Mouse (Mus musculus) limb, embryonic 14.5 days (tissue): ENCODE results near the gene Elmo3. TPM values are rescaled to one million over a fixed set of nuclear protein-coding genes. Genes with fewer than 3 reads are reported as not detected.

Source experiments
- ATAC-seq: fragments of 200-750 bp; cut with Nextera tagmentation; 2 replicates; pipeline ENCODE4 v1.8.0; 2017; ENCODE audit warnings: low read depth, moderate number of reproducible peaks, moderate TSS enrichment; ENCODE audit not compliant: low FRiP score
- DNase-seq: peaks from one replicate; pipeline ENCODE4 v3.0.0-alpha.2; 2015; ENCODE audit warnings: low spot score
- H3K27ac ChIP-seq: fragments of 300-500 bp; sonication (generic); replicated peaks from 2 replicates; pipeline ENCODE4 v1.5.1; 2014; ENCODE audit warnings: low read depth, mild to moderate bottlenecking, low read length, moderate library complexity, mixed read lengths
- H3K27me3 ChIP-seq: fragments of 300-500 bp; sonication (generic); 2 replicates; pipeline ENCODE4 v1.6.1; 2014; ENCODE audit warnings: low read length, mixed read lengths; ENCODE audit not compliant: control insufficient read depth, insufficient read depth
- H3K36me3 ChIP-seq: fragments of 300-500 bp; sonication (generic); 2 replicates; pipeline ENCODE4 v1.6.1; 2014; ENCODE audit warnings: mild to moderate bottlenecking, low read length, moderate library complexity, mixed read lengths; ENCODE audit not compliant: control insufficient read depth, insufficient read depth
- H3K4me1 ChIP-seq: fragments of 300-500 bp; sonication (generic); 2 replicates; pipeline ENCODE4 v1.6.1; 2014; ENCODE audit warnings: antibody characterized with exemption, low read length, mixed read lengths; ENCODE audit not compliant: control insufficient read depth, insufficient read depth
- H3K4me2 ChIP-seq: fragments of 300-500 bp; sonication (generic); replicated peaks from 2 replicates; pipeline ENCODE4 v1.6.1; 2014; ENCODE audit warnings: low read depth, mild to moderate bottlenecking, low read length, moderate library complexity; ENCODE audit not compliant: severe bottlenecking
- H3K4me3 ChIP-seq: fragments of 300-500 bp; sonication (generic); replicated peaks from 2 replicates; pipeline ENCODE4 v1.5.1; 2014; ENCODE audit warnings: low read length
- H3K9ac ChIP-seq: fragments of 300-500 bp; sonication (generic); 2 replicates; pipeline ENCODE4 v1.6.1; 2014; ENCODE audit warnings: mild to moderate bottlenecking, low read depth, low read length, moderate library complexity; ENCODE audit not compliant: severe bottlenecking
- H3K9me3 ChIP-seq: fragments of 300-500 bp; sonication (generic); 2 replicates; pipeline ENCODE4 v1.6.1; 2016; ENCODE audit warnings: low read length; ENCODE audit not compliant: control insufficient read depth
- POLR2A ChIP-seq: fragments of 200-500 bp; IDR thresholded peaks from 2 replicates; pipeline ENCODE4 v1.8.0; 2012; ENCODE audit warnings: inconsistent platforms, mild to moderate bottlenecking, moderate library complexity, borderline replicate concordance; ENCODE audit not compliant: insufficient read depth, insufficient read length; ENCODE audit errors: extremely low read depth
- WGBS: fragments of 180-500 bp; shearing (Covaris S2); extraction: QIAGEN DNeasy Blood & Tissue Kit; methylation state at CpG from one replicate; pipeline ENCODE4 v1.1.7; 2014; 5-methylcytosine and 5-hydroxymethylcytosine counted together
- polyA plus RNA-seq, 2 experiments: library from polyadenylated mRNA; depleted of rRNA in 1 of 2; stranded (reverse) in 1 of 2; unstranded in 1 of 2; fragments of >200 nt; fragmentation: Nextera tagmentation in 1 of 2; extraction: Ambion mirVana in 1 of 2; gene quantifications; 2 replicates each; pipeline versions ENCODE4 v1.2.1 to v1.2.3; 2012 to 2014

Elmo3 gene
- polyA plus RNA-seq, 2 experiments: 7.3 to 8.8 TPM

DNA sequence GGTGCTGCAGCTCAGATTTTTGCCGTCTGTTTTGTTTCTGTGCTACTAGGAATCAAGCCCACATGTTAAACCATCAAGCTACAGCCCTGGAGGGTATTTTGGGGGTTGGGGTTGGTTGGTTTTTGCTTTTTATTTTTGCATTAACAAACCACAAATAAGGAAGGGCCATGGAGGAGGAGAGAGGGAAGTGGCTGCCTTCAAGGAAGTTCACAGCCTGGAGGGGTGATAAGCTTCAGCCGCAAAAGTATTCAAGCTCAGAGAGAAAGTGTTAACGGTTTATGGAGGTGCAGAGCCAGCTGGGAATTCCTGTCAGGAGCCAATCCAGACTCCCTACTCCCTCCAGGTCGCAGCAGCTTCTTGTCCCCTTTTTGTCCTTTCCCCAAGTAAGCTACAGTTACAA, 33.6 kb downstream of the Elmo3 start:
- H3K9ac ChIP-seq: no peak overlapping the region
- H3K27me3 ChIP-seq: no peaks in the 10 kb centered on the region
- no peak overlapping the region for H3K4me2 ChIP-seq
- 0 out of 2 replicates have a peak, but pooled peaks cover 5% of the 10 kb centered on the region for H3K4me1 ChIP-seq
- no peak overlapping the region for H3K4me3 ChIP-seq
- no peak for DNase-seq
- H3K36me3 ChIP-seq: peaks cover 36% of the 10 kb centered on the region
- H3K27ac ChIP-seq: no peak overlapping the region
- TF ChIP-seq POLR2A: no peak
- 14% methylated on average over 4 of the region's 4 CpGs for WGBS
- H3K9me3 ChIP-seq: no peaks in the 10 kb centered on the region
- no peak for ATAC-seq

DNA sequence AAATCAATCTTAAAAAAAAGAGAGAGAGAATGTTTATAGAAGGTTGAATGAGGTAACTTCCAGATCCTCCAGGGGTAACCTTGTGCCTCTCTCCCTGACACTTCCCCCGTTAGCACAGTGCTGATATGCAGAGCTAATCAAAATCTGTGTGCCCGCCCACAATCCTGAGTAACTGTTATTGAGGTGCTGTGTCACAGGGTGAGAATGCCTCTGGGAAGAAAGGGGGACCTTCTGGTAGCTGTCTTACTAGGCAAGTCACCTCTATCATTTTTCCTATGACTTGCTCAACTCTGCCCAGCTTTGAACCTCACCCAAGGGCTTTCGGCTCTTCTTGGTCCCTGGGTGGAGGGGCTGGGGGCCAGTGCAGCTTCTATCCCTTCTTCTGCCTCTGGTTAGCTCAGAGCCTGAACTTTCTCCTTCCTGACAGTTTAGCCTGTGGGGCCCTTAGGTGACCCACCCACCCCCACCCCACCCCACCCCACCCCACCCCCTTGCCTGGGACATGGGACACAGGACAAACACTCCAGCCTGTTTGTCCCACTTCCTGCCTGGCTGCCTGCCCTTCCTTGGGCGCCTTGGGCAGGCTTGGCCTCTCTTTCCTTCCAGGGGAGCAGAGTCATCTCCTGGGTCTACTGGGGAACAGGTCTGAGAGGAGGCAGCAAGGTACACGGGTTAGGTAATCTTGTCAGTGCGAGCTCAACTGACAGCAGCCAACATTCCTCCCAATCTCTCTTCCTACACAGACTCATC, 34.7 kb downstream of the Elmo3 start:
- no peak for ATAC-seq
- no peaks in the 10 kb centered on the region for H3K9me3 ChIP-seq
- H3K4me3 ChIP-seq: no peak overlapping the region
- DNase-seq: no peak
- peaks cover 26% of the 10 kb centered on the region for H3K36me3 ChIP-seq
- no peaks in the 10 kb centered on the region for H3K27me3 ChIP-seq
- H3K4me1 ChIP-seq: 0 out of 2 replicates have a peak, but pooled peaks cover 5% of the 10 kb centered on the region
- no peak overlapping the region for H3K4me2 ChIP-seq
- no peak overlapping the region for H3K27ac ChIP-seq
- H3K9ac ChIP-seq: no peak overlapping the region
- no peak for TF ChIP-seq POLR2A
- WGBS: 75% methylated on average over 6 of the region's 6 CpGs

DNA sequence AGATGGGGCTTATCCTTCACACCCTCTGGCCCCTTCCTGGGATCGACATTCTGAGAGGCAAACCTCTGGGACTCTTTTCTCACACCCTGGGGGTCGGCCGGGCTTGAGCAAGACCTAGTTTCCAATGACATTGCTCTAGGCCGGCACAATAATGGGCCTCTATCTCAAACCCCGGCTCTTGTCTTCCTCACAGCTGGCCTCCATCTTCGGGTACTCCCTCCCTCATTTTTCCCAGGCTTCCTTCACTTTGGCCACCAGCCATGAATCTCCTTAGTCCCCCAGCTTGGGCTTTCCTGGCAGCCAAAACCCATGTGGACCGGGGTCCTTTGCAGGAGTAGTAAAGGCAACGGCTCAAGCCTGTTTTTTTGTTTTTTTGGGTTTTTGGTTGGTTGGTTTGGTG, 36.0 kb downstream of the Elmo3 start:
- no peak for DNase-seq
- H3K27me3 ChIP-seq: no peaks in the 10 kb centered on the region
- H3K27ac ChIP-seq: no peak overlapping the region
- no peaks in the 10 kb centered on the region for H3K9me3 ChIP-seq
- H3K4me2 ChIP-seq: no peak overlapping the region
- no peak for TF ChIP-seq POLR2A
- no peak for ATAC-seq
- peaks cover 10% of the 10 kb centered on the region for H3K4me1 ChIP-seq
- H3K36me3 ChIP-seq: peaks cover 13% of the 10 kb centered on the region
- no peak overlapping the region for H3K4me3 ChIP-seq
- H3K9ac ChIP-seq: no peak overlapping the region
- 43% methylated on average over 8 of the region's 8 CpGs for WGBS

DNA sequence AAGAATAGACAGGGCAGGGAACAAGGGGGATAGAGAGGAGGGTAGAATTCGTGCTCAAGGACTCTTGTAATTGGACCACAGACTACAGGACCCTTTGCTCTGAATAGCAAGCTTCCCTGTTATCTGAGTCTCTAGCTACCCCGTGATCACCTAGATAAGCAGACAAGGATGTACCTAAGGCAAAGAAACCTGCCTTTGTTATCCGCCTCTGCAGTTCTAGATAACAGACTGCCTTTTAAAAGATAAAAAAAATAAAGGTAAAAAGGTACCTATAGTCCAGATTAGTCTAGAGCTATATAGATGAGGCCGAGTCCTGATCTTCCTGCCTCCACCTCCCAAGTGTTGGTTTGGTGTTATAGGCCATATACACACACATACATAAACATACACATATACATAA, 37.4 kb downstream of the Elmo3 start:
- H3K9me3 ChIP-seq: no peaks in the 10 kb centered on the region
- 80% methylated on average over 4 of the region's 4 CpGs for WGBS
- H3K27me3 ChIP-seq: no peaks in the 10 kb centered on the region
- no peak overlapping the region for H3K27ac ChIP-seq
- no peak overlapping the region for H3K9ac ChIP-seq
- H3K4me2 ChIP-seq: no peak overlapping the region
- peaks cover 16% of the 10 kb centered on the region for H3K4me1 ChIP-seq
- no peak for TF ChIP-seq POLR2A
- ATAC-seq: no peak
- no peak for DNase-seq
- H3K36me3 ChIP-seq: 0 out of 2 replicates have a peak, but pooled peaks cover under 1% of the 10 kb centered on the region
- H3K4me3 ChIP-seq: no peak overlapping the region

DNA sequence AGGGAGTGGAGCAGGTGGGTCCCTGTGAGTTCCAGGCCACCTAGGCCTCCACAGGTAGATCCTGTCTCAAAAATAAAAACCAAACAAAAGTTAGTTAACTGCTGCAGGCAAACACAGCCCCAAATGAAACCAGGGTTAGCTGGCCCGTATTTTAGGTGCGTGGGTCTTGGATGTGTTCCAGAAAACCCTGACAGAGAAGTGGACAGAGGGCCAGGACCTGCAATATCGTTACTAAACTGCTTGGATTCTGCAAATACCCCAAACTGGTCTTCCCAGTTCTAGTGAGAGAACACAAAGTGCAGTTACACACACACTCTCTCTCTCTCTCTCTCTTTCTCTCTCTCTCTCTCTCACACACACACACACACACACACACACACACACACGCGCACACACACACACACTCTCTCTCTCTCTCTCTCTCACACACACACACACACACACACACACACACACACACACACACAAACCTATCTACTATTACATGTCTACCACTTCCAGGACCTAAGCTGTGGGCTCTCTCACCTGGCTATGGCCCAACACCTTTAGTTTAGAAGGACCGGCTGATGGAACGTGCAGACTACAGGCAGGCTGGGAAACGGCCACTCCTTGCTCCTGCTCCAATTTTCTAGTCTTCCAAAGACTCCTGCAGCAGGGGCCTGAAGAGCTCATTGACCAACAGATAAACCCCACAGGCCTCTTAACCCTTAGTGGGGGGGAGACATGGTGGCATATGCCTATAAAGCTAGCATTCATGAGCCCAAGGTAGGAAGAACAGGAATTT, 38.6 kb downstream of the Elmo3 start:
- DNase-seq: no peak
- no peak overlapping the region for H3K4me3 ChIP-seq
- H3K4me2 ChIP-seq: no peak overlapping the region
- no peaks in the 10 kb centered on the region for H3K27me3 ChIP-seq
- WGBS: 73% methylated on average over 7 of the region's 8 CpGs
- no peak overlapping the region for H3K27ac ChIP-seq
- H3K9ac ChIP-seq: no peak overlapping the region
- TF ChIP-seq POLR2A: no peak
- no peak for ATAC-seq
- peaks cover 16% of the 10 kb centered on the region for H3K4me1 ChIP-seq
- no peaks in the 10 kb centered on the region for H3K36me3 ChIP-seq
- H3K9me3 ChIP-seq: no peaks in the 10 kb centered on the region
